Mouse (Mus musculus) heart, adult 2 months (tissue): ENCODE results near the gene AC134908.4.

ENCODE experiments used
- CTCF ChIP-seq: fragments of 200-600 bp; IDR thresholded peaks from 2 replicates; pipeline ENCODE4 v1.8.1; 2022; ENCODE audit warnings: antibody characterized with exemption, mild to moderate bottlenecking, moderate library complexity
- POLR2A ChIP-seq: fragments of 200-500 bp; IDR thresholded peaks from 2 replicates; pipeline ENCODE4 v1.6.1; 2011; ENCODE audit warnings: mild to moderate bottlenecking, low read depth, low read length, control low read depth; ENCODE audit not compliant: insufficient read depth

GRCm38 (mm10) chr17:25831451-25832281, 36.2 kb upstream of the AC134908.4 start:
- TF ChIP-seq CTCF (no peak), POLR2A (0 out of 2 replicates have a peak, but pooled peaks have one; percentile 10)
